Mouse (Mus musculus) ES-Bruce4 (cell line): ENCODE results near the gene Rnf169.

Experiments used
- CTCF ChIP-seq: IDR thresholded peaks from one replicate; pipeline ENCODE4 v1.8.1; 2011; ENCODE audit warnings: low read depth, low read length
- POLR2A ChIP-seq: IDR thresholded peaks from one replicate; pipeline ENCODE4 v1.8.1; 2011; ENCODE audit warnings: low read length; ENCODE audit not compliant: insufficient read depth

- TF ChIP-seq CTCF (no peak), POLR2A (no peak)
Observed at GRCm38 (mm10) chr7:100014123-100014600, 33.9 kb upstream of the Rnf169 start.
